Mouse (Mus musculus): ENCODE data around the gene Tcf20. TPM values are rescaled to one million over a fixed set of nuclear protein-coding genes. Genes with fewer than 3 reads are reported as not detected.

Tcf20 gene
- polyA plus RNA-seq, 1 experiment from 2014 or later: 10.9 TPM

DNA sequence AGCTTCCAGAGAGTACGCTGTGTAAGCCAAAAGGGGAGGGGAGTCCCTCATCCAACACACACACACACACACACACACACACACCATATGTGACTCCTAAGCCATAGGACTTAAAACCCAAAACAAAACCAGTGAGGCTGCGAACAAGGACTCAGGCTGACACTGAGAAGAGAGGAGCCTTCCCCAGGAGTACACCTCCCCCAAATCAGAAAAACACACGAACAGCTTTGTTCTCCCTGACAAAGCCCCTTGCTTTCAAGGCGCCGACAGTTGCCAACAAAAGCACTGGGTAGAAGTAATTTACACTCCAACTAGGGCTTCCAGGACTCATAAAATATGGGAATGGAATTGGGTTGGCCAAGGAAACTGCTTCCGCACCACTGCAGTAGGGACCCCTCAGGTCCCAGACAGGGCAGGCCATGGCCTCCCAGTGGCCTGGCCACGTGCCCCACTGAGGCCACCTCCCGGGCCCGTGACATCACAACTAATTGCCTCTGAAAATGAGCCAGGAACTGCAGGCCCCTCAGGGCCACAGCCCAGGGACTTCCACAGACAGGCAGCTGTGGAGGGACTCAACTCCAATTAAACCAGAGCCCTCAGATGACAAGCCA is 4.2 kb downstream of the Tcf20 start:
- 17% methylated on average over 9 of the region's 9 CpGs for WGBS
- DNase-seq (peak; percentile 67), ATAC-seq (ENCODE audit: insufficient read depth) (peak; percentile 35)
- no peaks in the 10 kb centered on the region for H3K9me3 ChIP-seq (ENCODE audit: low read depth, low read length)
- H3K27ac ChIP-seq (ENCODE audit: low read depth): peak overlapping the region; percentile 13
- no peaks in the 10 kb centered on the region for H3K36me3 ChIP-seq (ENCODE audit: insufficient read depth)
- no peak overlapping the region for H3K4me3 ChIP-seq (ENCODE audit: low read depth, low read length)
- TF ChIP-seq CTCF (IDR thresholded peaks at IDR 0.05; ENCODE audit: low read depth): no peak
- no peak overlapping the region for H3K9ac ChIP-seq
- H3K4me1 ChIP-seq (ENCODE audit: insufficient read depth): peaks cover 19% of the 10 kb centered on the region
- H3K27me3 ChIP-seq (ENCODE audit: insufficient read depth, low read length): peaks cover 18% of the 10 kb centered on the region
- peak overlapping the region; percentile 37 for H3K4me2 ChIP-seq

DNA sequence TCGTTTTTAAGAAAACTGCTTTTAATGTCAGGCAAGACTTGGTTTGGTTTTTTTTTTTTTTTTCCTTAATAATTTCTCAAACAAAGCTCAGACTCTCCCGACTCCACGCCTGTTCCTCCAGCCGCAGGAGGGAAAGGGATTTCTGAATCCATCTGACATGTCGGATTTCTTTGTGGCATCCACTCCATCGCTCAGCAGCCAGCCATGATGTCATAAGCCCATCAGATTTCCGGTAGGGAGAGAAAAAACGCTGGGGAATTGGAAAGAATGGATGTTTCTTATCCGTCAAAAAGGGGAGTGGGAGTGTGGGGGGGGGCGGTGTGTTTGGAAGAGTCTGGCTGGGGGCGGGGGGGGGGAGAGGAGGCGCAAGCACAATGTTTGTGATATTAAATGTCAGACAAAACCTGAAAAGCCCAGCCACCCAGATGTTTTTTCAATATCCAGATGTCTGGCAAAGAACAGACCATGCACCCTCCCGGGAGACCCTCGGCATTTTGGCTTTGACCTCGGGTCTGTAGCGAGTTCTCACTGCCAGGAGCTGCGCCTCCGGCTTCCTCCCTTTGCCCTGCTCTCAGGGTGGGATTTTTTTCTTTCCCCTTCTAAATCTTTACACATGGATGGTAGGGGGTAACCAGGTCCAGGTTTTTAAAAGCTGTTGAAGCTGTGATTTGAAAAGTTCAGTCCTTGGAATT is 4.8 kb downstream of the Tcf20 start:
- no peak for ATAC-seq (ENCODE audit: insufficient read depth)
- H3K9ac ChIP-seq: no peak overlapping the region

DNA sequence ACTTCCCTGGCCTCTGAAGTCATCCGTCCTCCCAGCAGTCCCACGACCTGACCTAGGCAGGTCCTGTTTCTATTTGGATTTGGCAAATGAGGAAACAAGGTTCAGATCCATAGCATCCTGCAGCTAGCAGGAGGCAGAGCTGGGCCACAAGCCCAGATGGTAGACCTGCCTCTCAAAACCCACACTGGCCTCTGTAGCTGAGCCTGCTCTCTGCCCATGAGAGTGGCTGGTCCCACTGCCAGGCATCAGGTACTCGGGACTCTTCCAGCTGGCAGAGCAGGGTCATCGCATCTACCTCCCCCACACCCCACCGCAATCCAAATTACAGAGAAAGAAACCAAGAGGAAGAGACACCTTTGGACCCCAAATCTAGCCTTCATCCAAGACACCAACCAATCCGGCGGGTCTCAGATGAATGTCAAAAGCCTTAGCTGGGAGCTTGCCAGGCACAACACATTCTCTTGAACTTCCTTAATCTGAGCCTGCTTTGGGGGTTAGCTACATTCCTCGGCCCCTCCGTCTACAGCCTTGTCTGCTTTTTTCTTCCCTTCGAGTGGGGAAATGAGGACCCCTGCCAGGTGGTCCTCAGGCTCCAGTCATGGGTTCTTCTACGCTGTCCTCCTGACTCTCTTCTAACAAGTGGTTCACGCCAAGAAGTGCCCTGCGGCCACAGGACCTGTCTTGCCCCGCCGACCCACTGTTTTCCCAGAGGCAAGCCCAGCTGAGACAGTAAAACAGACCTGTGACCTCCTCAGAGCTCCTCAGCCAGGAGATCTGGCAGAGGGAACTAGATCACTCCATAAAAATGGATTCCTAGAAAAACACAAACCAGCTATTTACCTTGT is 5.8 kb downstream of the Tcf20 start:
- no peaks in the 10 kb centered on the region for H3K36me3 ChIP-seq (ENCODE audit: insufficient read depth)
- 32% methylated on average over 15 of the region's 15 CpGs for WGBS
- no peak overlapping the region for H3K4me3 ChIP-seq (ENCODE audit: low read depth, low read length)
- peaks cover 15% of the 10 kb centered on the region for H3K4me1 ChIP-seq (ENCODE audit: insufficient read depth)
- no peak for TF ChIP-seq CTCF (IDR thresholded peaks at IDR 0.05; ENCODE audit: low read depth)
- 0 out of 2 replicates have a peak overlapping the region, but pooled peaks have one; percentile 12 for H3K4me2 ChIP-seq
- H3K27ac ChIP-seq (ENCODE audit: low read depth): no peak overlapping the region; the same call in 1 of the 2 replicates
- ATAC-seq (ENCODE audit: insufficient read depth) (no peak), DNase-seq (peak; percentile 71)
- H3K9me3 ChIP-seq (ENCODE audit: low read depth, low read length): no peaks in the 10 kb centered on the region
- no peak overlapping the region; the same call in 1 of the 2 replicates for H3K9ac ChIP-seq
- H3K27me3 ChIP-seq (ENCODE audit: insufficient read depth, low read length): peaks cover 13% of the 10 kb centered on the region

More for the DNA sequence above, 4.8 kb downstream of the Tcf20 start:
- DNase-seq: peak; percentile 70
- 5% methylated on average over 18 of the region's 18 CpGs for WGBS
- H3K4me3 ChIP-seq (ENCODE audit: low read depth, low read length): no peak overlapping the region
- H3K4me1 ChIP-seq (ENCODE audit: insufficient read depth): peaks cover 17% of the 10 kb centered on the region
- peaks cover 18% of the 10 kb centered on the region for H3K27me3 ChIP-seq (ENCODE audit: insufficient read depth, low read length)
- H3K4me2 ChIP-seq: peak overlapping the region; percentile 37
- H3K27ac ChIP-seq (ENCODE audit: low read depth): peak overlapping the region; percentile 13
- no peaks in the 10 kb centered on the region for H3K9me3 ChIP-seq (ENCODE audit: low read depth, low read length)
- no peaks in the 10 kb centered on the region for H3K36me3 ChIP-seq (ENCODE audit: insufficient read depth)
- no peak for TF ChIP-seq CTCF (IDR thresholded peaks at IDR 0.05; ENCODE audit: low read depth)

DNA sequence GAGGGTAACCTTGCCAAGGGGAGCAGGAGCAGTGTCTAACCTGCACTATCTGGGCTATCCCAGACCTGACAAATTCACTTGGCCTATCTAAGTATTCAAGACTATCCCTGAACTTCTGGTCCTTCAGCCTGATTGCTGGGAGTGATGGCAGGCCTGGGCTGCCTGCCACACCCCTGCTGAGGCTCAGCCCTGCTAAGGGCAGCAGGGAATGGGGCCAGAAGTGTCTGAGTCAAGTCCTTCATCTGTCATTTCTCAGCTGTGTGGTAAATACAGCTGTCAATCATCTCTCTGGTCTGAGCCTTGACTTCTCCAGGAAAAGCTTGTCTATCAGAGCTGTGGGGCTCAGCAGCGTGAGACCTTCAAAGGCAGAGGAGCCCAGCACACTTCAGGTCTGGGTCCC is 8.1 kb downstream of the Tcf20 start:
- no peak for TF ChIP-seq CTCF (IDR thresholded peaks at IDR 0.05; ENCODE audit: low read depth)
- WGBS: 73% methylated on average over 1 of the region's 1 CpGs
- DNase-seq: no peak

DNA sequence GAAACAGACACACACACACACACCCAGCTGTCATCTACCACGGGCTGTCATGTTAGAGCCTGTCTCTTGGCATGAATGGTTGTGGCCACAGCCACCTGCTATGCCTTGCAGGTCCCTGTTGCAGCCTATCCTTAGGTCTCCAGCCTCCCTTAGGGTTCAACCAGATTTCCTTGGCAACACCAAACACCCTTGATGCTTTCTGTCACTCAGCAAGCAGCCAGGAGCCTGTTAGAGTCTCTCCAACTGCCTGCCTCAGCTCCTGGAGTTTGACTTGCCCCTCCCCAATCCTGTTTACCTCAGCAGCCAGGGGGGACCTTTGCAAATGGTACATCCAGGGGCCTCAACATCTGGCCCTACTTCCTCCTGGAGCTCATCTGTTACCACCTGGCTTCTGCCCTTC is 13.2 kb downstream of the Tcf20 start:
- Histone ChIP-seq H3K27me3 (ENCODE audit: insufficient read depth, low read length) (no peaks in the 10 kb centered on the region), H3K4me2 (no peak overlapping the region), H3K4me1 (ENCODE audit: insufficient read depth) (peaks cover 4% of the 10 kb centered on the region), H3K4me3 (ENCODE audit: low read depth, low read length) (no peak overlapping the region), H3K9ac (no peak overlapping the region), H3K36me3 (ENCODE audit: insufficient read depth) (no peaks in the 10 kb centered on the region), H3K9me3 (ENCODE audit: low read depth, low read length) (no peaks in the 10 kb centered on the region), H3K27ac (ENCODE audit: low read depth) (no peak overlapping the region)
- WGBS: 74% methylated on average over 1 of the region's 1 CpGs
- TF ChIP-seq CTCF (IDR thresholded peaks at IDR 0.05; ENCODE audit: low read depth): no peak
- no peak for ATAC-seq (ENCODE audit: insufficient read depth)
- DNase-seq: no peak

More for the DNA sequence above, 8.1 kb downstream of the Tcf20 start:
- ATAC-seq (ENCODE audit: insufficient read depth): no peak
- Histone ChIP-seq H3K27ac (ENCODE audit: low read depth) (no peak overlapping the region), H3K4me2 (no peak overlapping the region), H3K9ac (no peak overlapping the region), H3K9me3 (ENCODE audit: low read depth, low read length) (no peaks in the 10 kb centered on the region), H3K4me1 (ENCODE audit: insufficient read depth) (peaks cover 15% of the 10 kb centered on the region), H3K36me3 (ENCODE audit: insufficient read depth) (no peaks in the 10 kb centered on the region), H3K4me3 (ENCODE audit: low read depth, low read length) (no peak overlapping the region), H3K27me3 (ENCODE audit: insufficient read depth, low read length) (no peaks in the 10 kb centered on the region)

DNA sequence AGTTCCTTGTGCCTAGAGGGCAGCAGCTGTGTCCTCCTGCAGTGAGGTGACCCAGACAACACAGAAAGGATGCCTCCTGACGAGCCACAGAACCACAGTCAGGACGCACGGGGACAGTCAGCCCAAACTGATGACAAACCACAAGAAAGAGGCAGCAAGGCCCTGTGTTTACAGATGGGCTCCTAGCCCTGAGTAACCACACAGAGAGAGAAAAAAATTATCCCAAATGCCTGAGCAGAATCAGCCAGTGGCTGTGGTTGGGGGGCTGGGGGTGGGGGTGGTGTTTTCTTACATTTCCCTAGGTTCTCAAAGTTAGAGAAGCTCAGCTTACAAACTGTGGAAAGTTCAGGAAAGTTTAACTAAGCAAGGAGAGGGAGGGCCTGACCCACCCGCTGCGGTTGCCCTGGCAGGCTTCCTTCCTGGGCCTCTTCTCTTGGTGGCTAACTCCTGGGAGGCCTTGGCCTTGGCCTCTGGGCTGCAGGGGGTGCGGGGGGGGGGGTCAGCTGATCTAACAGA is 18.4 kb downstream of the Tcf20 start:
- no peak overlapping the region for H3K4me3 ChIP-seq (ENCODE audit: low read depth, low read length)
- no peak for DNase-seq
- no peaks in the 10 kb centered on the region for H3K27me3 ChIP-seq (ENCODE audit: insufficient read depth, low read length)
- H3K27ac ChIP-seq (ENCODE audit: low read depth): peak overlapping the region; percentile 64; the same call in 1 of the 2 replicates
- H3K4me1 ChIP-seq (ENCODE audit: insufficient read depth): peaks cover 16% of the 10 kb centered on the region
- WGBS: 16% methylated on average over 6 of the region's 6 CpGs
- ATAC-seq (ENCODE audit: insufficient read depth): 0 out of 2 replicates have a peak, but pooled peaks have one; percentile 10
- no peak for TF ChIP-seq CTCF (IDR thresholded peaks at IDR 0.05; ENCODE audit: low read depth)
- H3K9me3 ChIP-seq (ENCODE audit: low read depth, low read length): no peaks in the 10 kb centered on the region
- no peak overlapping the region; the same call in 1 of the 2 replicates for H3K4me2 ChIP-seq
- no peaks in the 10 kb centered on the region for H3K36me3 ChIP-seq (ENCODE audit: insufficient read depth)
- H3K9ac ChIP-seq: no peak overlapping the region
